Mouse (Mus musculus) stomach, embryonic 15.5 days (tissue): ENCODE measurements at regions not wholly inside any gene's neighbourhood (a gene's known extent, or its start where the extent isn't known, plus 50 kb on each side); places are given as distances from the start of the nearest gene placed in this dataset.

Experiments
- ATAC-seq: fragments of 200-750 bp; cut with Nextera tagmentation; 2 replicates; pipeline ENCODE4 v1.8.0; 2017; ENCODE audit warnings: low read depth, moderate number of reproducible peaks, moderate TSS enrichment; ENCODE audit not compliant: insufficient read depth, low FRiP score
- H3K27ac ChIP-seq: fragments of 300-500 bp; sonication (generic); 2 replicates; pipeline ENCODE4 v1.5.1; 2015; ENCODE audit warnings: mild to moderate bottlenecking, inconsistent platforms
- H3K27me3 ChIP-seq: fragments of 300-500 bp; sonication (generic); replicated peaks from 2 replicates; pipeline ENCODE4 v1.6.1; 2015; ENCODE audit warnings: inconsistent platforms
- H3K36me3 ChIP-seq: fragments of 300-500 bp; sonication (generic); 2 replicates; pipeline ENCODE4 v1.6.1; 2015; ENCODE audit warnings: inconsistent platforms
- H3K4me1 ChIP-seq: fragments of 300-500 bp; sonication (generic); 2 replicates; pipeline ENCODE4 v1.6.1; 2015; ENCODE audit warnings: inconsistent platforms
- H3K4me2 ChIP-seq: fragments of 300-500 bp; sonication (generic); 2 replicates; pipeline ENCODE4 v1.6.1; 2015; ENCODE audit warnings: mild to moderate bottlenecking, inconsistent platforms
- H3K4me3 ChIP-seq: fragments of 300-500 bp; sonication (generic); replicated peaks from 2 replicates; pipeline ENCODE4 v1.5.1; 2015; ENCODE audit warnings: inconsistent platforms
- H3K9ac ChIP-seq: fragments of 300-500 bp; sonication (generic); 2 replicates; pipeline ENCODE4 v1.6.1; 2015; ENCODE audit warnings: inconsistent platforms
- H3K9me3 ChIP-seq: fragments of 300-500 bp; sonication (generic); 2 replicates; pipeline ENCODE4 v1.6.1; 2016; ENCODE audit warnings: inconsistent platforms
- WGBS: fragments of 180-500 bp; shearing (Covaris S2); methylation state at CpG from one replicate; pipeline ENCODE4 v1.1.7; 2015; 5-methylcytosine and 5-hydroxymethylcytosine counted together

- Histone ChIP-seq H3K27me3 (no peaks in the 10 kb centered on the region), H3K9ac (no peak overlapping the region), H3K4me2 (no peak overlapping the region), H3K36me3 (no peaks in the 10 kb centered on the region), H3K9me3 (no peaks in the 10 kb centered on the region), H3K27ac (no peak overlapping the region), H3K4me1 (no peaks in the 10 kb centered on the region), H3K4me3 (no peak overlapping the region)
- ATAC-seq, result no peak
Observed at GRCm38 (mm10) chr4:26273754-26274153, 72.9 kb downstream of the Manea start.

DNA sequence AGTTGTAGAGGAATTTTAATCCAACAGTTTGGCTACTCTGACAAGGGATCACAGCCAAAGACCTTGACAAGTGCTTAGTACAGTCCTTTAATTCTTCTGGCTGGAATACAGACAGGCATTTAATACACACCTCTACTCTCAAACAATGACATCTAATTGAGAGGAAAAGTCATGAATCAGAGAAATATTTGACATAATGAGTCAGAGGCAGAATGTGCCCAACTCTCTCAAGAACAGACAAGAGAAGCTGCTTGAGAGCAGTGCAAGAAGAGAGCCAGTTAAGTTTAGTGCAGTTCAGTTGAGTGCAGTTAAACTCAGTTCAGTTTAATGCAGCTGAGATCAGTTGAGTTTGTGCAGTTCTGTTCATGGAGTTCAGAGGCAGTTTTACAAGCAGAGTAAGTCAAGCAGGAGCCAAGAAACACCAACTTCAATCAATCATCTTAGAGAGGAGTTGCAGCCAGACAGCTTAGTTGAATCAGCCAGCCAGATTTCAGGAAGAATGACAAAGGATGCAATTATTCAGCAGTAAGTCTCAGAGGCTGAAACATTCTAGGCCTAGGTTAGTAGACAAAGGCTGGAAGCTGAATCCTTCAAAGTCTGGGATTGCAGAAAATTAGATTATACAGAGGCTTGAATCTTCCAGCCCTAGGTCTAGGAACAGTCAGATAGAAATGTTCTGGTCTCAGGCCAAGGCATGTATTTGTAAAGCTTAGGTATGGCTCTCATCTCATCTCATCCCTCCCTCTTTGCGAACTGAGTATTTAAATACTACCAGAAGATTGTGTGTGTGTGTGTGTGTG lies 87.3 kb downstream of the Manea start:
- Histone ChIP-seq H3K9ac (no peak overlapping the region), H3K4me1 (no peaks in the 10 kb centered on the region), H3K4me2 (no peak overlapping the region), H3K36me3 (no peaks in the 10 kb centered on the region), H3K4me3 (no peak overlapping the region), H3K9me3 (no peaks in the 10 kb centered on the region), H3K27ac (0 out of 2 replicates have a peak overlapping the region, but pooled peaks have one; percentile 16), H3K27me3 (no peaks in the 10 kb centered on the region)
- ATAC-seq, result peak; percentile 56
- 60% methylated on average over 1 of the region's 1 CpGs for WGBS

DNA sequence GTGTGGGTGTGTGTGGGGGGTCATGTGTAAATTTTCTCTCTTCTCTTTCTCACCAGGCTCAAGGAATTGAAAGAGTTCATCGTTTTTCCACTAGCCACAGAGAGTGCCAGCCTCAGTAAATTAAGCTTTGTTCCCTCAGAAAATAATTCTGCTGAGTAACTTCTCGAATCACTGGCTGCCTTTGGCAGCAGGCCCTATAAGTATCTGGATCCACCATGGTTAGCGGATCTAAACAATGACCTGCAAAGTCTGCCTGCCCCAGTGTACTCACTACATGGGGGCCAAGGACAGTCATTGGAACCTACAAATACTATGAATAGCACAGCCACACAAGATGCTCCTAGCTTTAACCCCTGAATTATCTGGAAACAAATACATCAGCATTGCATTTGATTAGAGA lies 90.8 kb downstream of the Manea start:
- no peaks in the 10 kb centered on the region for H3K27me3 ChIP-seq
- ATAC-seq, result no peak
- no peak overlapping the region for H3K9ac ChIP-seq
- H3K36me3 ChIP-seq, result no peaks in the 10 kb centered on the region
- 55% methylated on average over 3 of the region's 3 CpGs for WGBS
- no peaks in the 10 kb centered on the region for H3K4me1 ChIP-seq
- H3K9me3 ChIP-seq, result no peaks in the 10 kb centered on the region
- no peak overlapping the region for H3K4me3 ChIP-seq
- no peak overlapping the region for H3K4me2 ChIP-seq
- H3K27ac ChIP-seq, result no peak overlapping the region

GRCm38 (mm10) chr4:26247925-26248856 lies 98.5 kb downstream of the Manea start:
- Histone ChIP-seq H3K4me1 (no peaks in the 10 kb centered on the region), H3K4me3 (no peak overlapping the region), H3K27ac (no peak overlapping the region), H3K27me3 (no peaks in the 10 kb centered on the region), H3K36me3 (no peaks in the 10 kb centered on the region), H3K9ac (no peak overlapping the region), H3K9me3 (no peaks in the 10 kb centered on the region), H3K4me2 (no peak overlapping the region)
- peak; percentile 68; the same call in 1 of the 2 replicates for ATAC-seq
- 67% methylated on average over 13 of the region's 13 CpGs for WGBS

DNA sequence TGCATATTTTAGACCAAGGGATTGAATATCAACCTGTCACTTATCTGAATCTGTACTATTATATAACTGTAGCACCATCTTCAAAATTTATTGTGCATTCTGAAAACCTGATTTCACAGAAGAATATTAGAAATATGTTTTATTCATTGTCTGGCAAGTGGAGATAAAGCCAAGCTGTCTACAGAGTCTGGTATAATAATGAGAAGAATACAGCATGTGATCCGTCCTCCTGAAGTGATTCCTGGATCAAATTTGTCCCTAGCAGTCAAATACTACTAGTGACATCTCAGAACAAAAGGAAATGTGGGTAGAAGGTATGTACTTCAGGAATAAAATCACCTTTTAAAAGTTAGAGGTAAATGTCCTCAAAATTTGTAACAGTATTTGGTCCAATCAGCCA lies 123.4 kb downstream of the Manea start:
- Histone ChIP-seq H3K4me2 (no peak overlapping the region), H3K4me1 (no peaks in the 10 kb centered on the region), H3K27me3 (no peaks in the 10 kb centered on the region), H3K36me3 (no peaks in the 10 kb centered on the region), H3K4me3 (no peak overlapping the region), H3K27ac (no peak overlapping the region), H3K9me3 (no peaks in the 10 kb centered on the region), H3K9ac (no peak overlapping the region)
- ATAC-seq, result no peak
- 69% methylated on average over 1 of the region's 1 CpGs for WGBS
